Mouse (Mus musculus): ENCODE results near the gene Pcsk5. TPM values are rescaled to one million over a fixed set of nuclear protein-coding genes. Genes with fewer than 3 reads are reported as not detected.

Pcsk5 gene
- total and polyA plus RNA-seq, 2 experiments: 4.2 to 9.9 TPM

GRCm38 (mm10) chr19:17558764-17559163 lies 278.7 kb downstream of the Pcsk5 start:
- Histone ChIP-seq H3K4me1 (ENCODE audit: control insufficient read depth, insufficient read depth, low read length) (peaks cover 8% of the 10 kb centered on the region; the same call in 1 of the 2 replicates), H3K27ac (replicated peaks; ENCODE audit: insufficient read depth, low read depth, low read length) (no peak overlapping the region), H3K4me3 (ENCODE audit: insufficient read depth, low read depth, low read length) (no peak overlapping the region), H3K79me2 (ENCODE audit: control insufficient read depth, insufficient read depth, low read length) (no peaks in the 10 kb centered on the region), H3K9ac (ENCODE audit: low read depth, low read length) (no peak overlapping the region), H3K27me3 (ENCODE audit: control insufficient read depth, insufficient read depth, low read length) (no peaks in the 10 kb centered on the region), H3K36me3 (ENCODE audit: control insufficient read depth, insufficient read depth, low read length) (peaks cover 4% of the 10 kb centered on the region; the same call in 1 of the 2 replicates)
- no peak for TF ChIP-seq POLR2A (IDR thresholded peaks at IDR 0.05; ENCODE audit: extremely low read depth, insufficient read depth, low read length)
- TF ChIP-seq CTCF (IDR thresholded peaks at IDR 0.05; ENCODE audit: low read depth, low read length): no peak
- DNase-seq (ENCODE audit: extremely low read depth, low read depth, low spot score): no peak
- WGBS: 95% methylated on average over 2 of the region's 2 CpGs

GRCm38 (mm10) chr19:17555159-17555558 lies 282.3 kb downstream of the Pcsk5 start:
- Histone ChIP-seq H3K4me1 (ENCODE audit: control insufficient read depth, insufficient read depth, low read length) (peaks cover 8% of the 10 kb centered on the region; the same call in 1 of the 2 replicates), H3K27me3 (ENCODE audit: control insufficient read depth, insufficient read depth, low read length) (no peaks in the 10 kb centered on the region), H3K4me3 (ENCODE audit: insufficient read depth, low read depth, low read length) (no peak overlapping the region), H3K79me2 (ENCODE audit: control insufficient read depth, insufficient read depth, low read length) (no peaks in the 10 kb centered on the region), H3K36me3 (ENCODE audit: control insufficient read depth, insufficient read depth, low read length) (peaks cover 2% of the 10 kb centered on the region; the same call in 1 of the 2 replicates), H3K27ac (replicated peaks; ENCODE audit: insufficient read depth, low read depth, low read length) (no peak overlapping the region), H3K9ac (ENCODE audit: low read depth, low read length) (no peak overlapping the region)
- WGBS: 33% methylated on average over 7 of the region's 7 CpGs
- peak; percentile 74 for DNase-seq (ENCODE audit: extremely low read depth, low read depth, low spot score)
- TF ChIP-seq CTCF (IDR thresholded peaks at IDR 0.05; ENCODE audit: low read depth, low read length) (peak; percentile 56), POLR2A (IDR thresholded peaks at IDR 0.05; ENCODE audit: extremely low read depth, insufficient read depth, low read length) (no peak)

- TF ChIP-seq POLR2A (IDR thresholded peaks at IDR 0.05; ENCODE audit: extremely low read depth, insufficient read depth, low read length): no peak
- TF ChIP-seq CTCF (IDR thresholded peaks at IDR 0.05; ENCODE audit: low read depth, low read length): no peak
- H3K27ac ChIP-seq (replicated peaks; ENCODE audit: insufficient read depth, low read depth, low read length): no peak overlapping the region
- no peaks in the 10 kb centered on the region for H3K27me3 ChIP-seq (ENCODE audit: control insufficient read depth, insufficient read depth, low read length)
- no peak for DNase-seq (ENCODE audit: extremely low read depth, low read depth, low spot score)
- H3K36me3 ChIP-seq (ENCODE audit: control insufficient read depth, insufficient read depth, low read length): no peaks in the 10 kb centered on the region
- no peaks in the 10 kb centered on the region for H3K79me2 ChIP-seq (ENCODE audit: control insufficient read depth, insufficient read depth, low read length)
- no peak overlapping the region for H3K4me3 ChIP-seq (ENCODE audit: insufficient read depth, low read depth, low read length)
- no peak overlapping the region for H3K9ac ChIP-seq (ENCODE audit: low read depth, low read length)
- WGBS: 94% methylated on average over 2 of the region's 2 CpGs
- peaks cover 8% of the 10 kb centered on the region; the same call in 1 of the 2 replicates for H3K4me1 ChIP-seq (ENCODE audit: control insufficient read depth, insufficient read depth, low read length)
Observed at GRCm38 (mm10) chr19:17554571-17554970, 282.9 kb downstream of the Pcsk5 start.

GRCm38 (mm10) chr19:17553396-17554100 lies 283.9 kb downstream of the Pcsk5 start:
- TF ChIP-seq CTCF (IDR thresholded peaks at IDR 0.05; ENCODE audit: low read depth, low read length) (no peak), POLR2A (IDR thresholded peaks at IDR 0.05; ENCODE audit: extremely low read depth, insufficient read depth, low read length) (no peak)
- DNase-seq (ENCODE audit: extremely low read depth, low read depth, low spot score): peak; percentile 92
- H3K4me1 ChIP-seq (ENCODE audit: control insufficient read depth, insufficient read depth, low read length): peaks cover 8% of the 10 kb centered on the region; the same call in 1 of the 2 replicates
- H3K36me3 ChIP-seq (ENCODE audit: control insufficient read depth, insufficient read depth, low read length): no peaks in the 10 kb centered on the region
- no peak overlapping the region for H3K9ac ChIP-seq (ENCODE audit: low read depth, low read length)
- no peak overlapping the region for H3K27ac ChIP-seq (replicated peaks; ENCODE audit: insufficient read depth, low read depth, low read length)
- H3K79me2 ChIP-seq (ENCODE audit: control insufficient read depth, insufficient read depth, low read length): no peaks in the 10 kb centered on the region
- H3K4me3 ChIP-seq (ENCODE audit: insufficient read depth, low read depth, low read length): no peak overlapping the region
- no peaks in the 10 kb centered on the region for H3K27me3 ChIP-seq (ENCODE audit: control insufficient read depth, insufficient read depth, low read length)

GRCm38 (mm10) chr19:17528746-17529532 lies 308.5 kb downstream of the Pcsk5 start:
- TF ChIP-seq POLR2A (IDR thresholded peaks at IDR 0.05; ENCODE audit: extremely low read depth, insufficient read depth, low read length) (no peak), CTCF (IDR thresholded peaks at IDR 0.05; ENCODE audit: low read depth, low read length) (no peak)
- Histone ChIP-seq H3K36me3 (ENCODE audit: control insufficient read depth, insufficient read depth, low read length) (no peaks in the 10 kb centered on the region), H3K79me2 (ENCODE audit: control insufficient read depth, insufficient read depth, low read length) (no peaks in the 10 kb centered on the region), H3K27me3 (ENCODE audit: control insufficient read depth, insufficient read depth, low read length) (no peaks in the 10 kb centered on the region), H3K4me3 (ENCODE audit: insufficient read depth, low read depth, low read length) (no peak overlapping the region), H3K27ac (replicated peaks; ENCODE audit: insufficient read depth, low read depth, low read length) (no peak overlapping the region), H3K9ac (ENCODE audit: low read depth, low read length) (no peak overlapping the region), H3K4me1 (ENCODE audit: control insufficient read depth, insufficient read depth, low read length) (no peaks in the 10 kb centered on the region)
- WGBS: 70% methylated on average over 4 of the region's 4 CpGs
- DNase-seq (ENCODE audit: extremely low read depth, low read depth, low spot score): peak; percentile 13
